8 mouse cellular contexts compared by ENCODE assay signal in genomic region chr2:30076959-30077358, GRCm38 (mm10). TPM values are rescaled to one million over a fixed set of nuclear protein-coding genes. Genes with fewer than 3 reads are reported as not detected.
DNase-seq lines count a peak whose midpoint lies in the region; ATAC-seq and TF ChIP-seq lines count a peak whose summit lies in the region.

No protein-coding gene starts in this region.

- peak; percentile 13; the same call in 1 of the 2 replicates for ATAC-seq in kidney, embryonic 15.5 days (replicated peaks; ENCODE audit: low FRiP score)
- ATAC-seq in embryonic facial prominence, embryonic 15.5 days (ENCODE audit: insufficient number of reproducible peaks, low FRiP score, low TSS enrichment, low read depth): peak; percentile 9; the same call in 1 of the 2 replicates
- ATAC-seq in intestine, postnatal 0 days: peak; percentile 33

- H3K36me3 ChIP-seq in kidney, embryonic 15.5 days: peaks cover 24% of the 10 kb centered on the region
- H3K36me3 ChIP-seq in embryonic facial prominence, embryonic 15.5 days: peaks cover 14% of the 10 kb centered on the region; the same call in 1 of the 2 replicates
- H3K36me3 ChIP-seq in intestine, postnatal 0 days (ENCODE audit: control insufficient read depth, insufficient read depth): peaks cover 4% of the 10 kb centered on the region; the same call in 1 of the 2 replicates
- H3K36me3 ChIP-seq in myocyte (ENCODE audit: control insufficient read depth, insufficient read depth): peaks cover 16% of the 10 kb centered on the region

- H3K4me1 ChIP-seq in kidney, embryonic 15.5 days: peaks cover 14% of the 10 kb centered on the region
- H3K4me1 ChIP-seq in embryonic facial prominence, embryonic 15.5 days: peaks cover 15% of the 10 kb centered on the region
- H3K4me1 ChIP-seq in intestine, postnatal 0 days (replicated peaks; ENCODE audit: control insufficient read depth, insufficient read depth, low read length): no peaks in the 10 kb centered on the region

- no peak overlapping the region for H3ac ChIP-seq in myocyte (ENCODE audit: control insufficient read depth, insufficient read length)

- no peaks in the 10 kb centered on the region for H3K27me3 ChIP-seq in kidney, embryonic 15.5 days
- no peaks in the 10 kb centered on the region for H3K27me3 ChIP-seq in embryonic facial prominence, embryonic 15.5 days
- no peaks in the 10 kb centered on the region for H3K27me3 ChIP-seq in intestine, postnatal 0 days (replicated peaks; ENCODE audit: control insufficient read depth, insufficient read depth, low read length)
- H3K27me3 ChIP-seq in myocyte (ENCODE audit: control insufficient read depth, insufficient read depth, insufficient read length): no peaks in the 10 kb centered on the region

- H3K4me3 ChIP-seq in kidney, embryonic 15.5 days (replicated peaks): peak overlapping the region; percentile 75
- peak overlapping the region; percentile 67 for H3K4me3 ChIP-seq in embryonic facial prominence, embryonic 15.5 days (replicated peaks)
- H3K4me3 ChIP-seq in intestine, postnatal 0 days (ENCODE audit: low read depth, low read length): no peak overlapping the region
- peak overlapping the region; percentile 25 for H3K4me3 ChIP-seq in myocyte

- 61% methylated on average over 6 of the region's 6 CpGs for WGBS in kidney, embryonic 15.5 days
- WGBS in embryonic facial prominence, embryonic 15.5 days: 62% methylated on average over 6 of the region's 6 CpGs
- WGBS in intestine, postnatal 0 days: 53% methylated on average over 6 of the region's 6 CpGs

- peak overlapping the region; percentile 97 for H3K4me2 ChIP-seq in kidney, embryonic 15.5 days
- peak overlapping the region; percentile 96 for H3K4me2 ChIP-seq in embryonic facial prominence, embryonic 15.5 days (replicated peaks)
- peak overlapping the region; percentile 91 for H3K4me2 ChIP-seq in intestine, postnatal 0 days (replicated peaks; ENCODE audit: low read depth)
- peak overlapping the region; percentile 84 for H3K4me2 ChIP-seq in myocyte (ENCODE audit: low read depth)

- no peak for DNase-seq in kidney, postnatal 25 days
- DNase-seq in thymus, postnatal 4 days: no peak
- DNase-seq in thymus, postnatal 36 days: no peak
- no peak for DNase-seq in gastrocnemius, adult 18-20 months (ENCODE audit: low spot score)

- TF ChIP-seq POLR2A in myocyte (IDR thresholded peaks at IDR 0.05; ENCODE audit: insufficient read length, low read depth): no peak

- no peaks in the 10 kb centered on the region for H3K9me3 ChIP-seq in kidney, embryonic 15.5 days (replicated peaks)
- H3K9me3 ChIP-seq in embryonic facial prominence, embryonic 15.5 days (replicated peaks): no peaks in the 10 kb centered on the region
- H3K9me3 ChIP-seq in intestine, postnatal 0 days (ENCODE audit: control insufficient read depth): no peaks in the 10 kb centered on the region

- peak overlapping the region; percentile 94 for H3K27ac ChIP-seq in kidney, embryonic 15.5 days
- peak overlapping the region; percentile 91; the same call in 1 of the 2 replicates for H3K27ac ChIP-seq in embryonic facial prominence, embryonic 15.5 days (replicated peaks)
- H3K27ac ChIP-seq in intestine, postnatal 0 days (ENCODE audit: low read depth, low read length): no peak overlapping the region

- TF ChIP-seq CTCF in intestine, postnatal 0 days (IDR thresholded peaks at IDR 0.05; ENCODE audit: low read depth): no peak

- no peaks in the 10 kb centered on the region for H3K79me2 ChIP-seq in myocyte (ENCODE audit: control insufficient read depth, insufficient read depth)

- no peak overlapping the region for H3K9ac ChIP-seq in kidney, embryonic 15.5 days
- no peak overlapping the region for H3K9ac ChIP-seq in embryonic facial prominence, embryonic 15.5 days
- H3K9ac ChIP-seq in intestine, postnatal 0 days (ENCODE audit: low read depth, low read length): peak overlapping the region; percentile 38; the same call in 1 of the 2 replicates

TF ChIP-seq in myocyte, 11 proteins besides CTCF, POLR2A, EP300 and RAD21:
- TF ChIP-seq USF1 (IDR thresholded peaks at IDR 0.05; ENCODE audit: low read depth) (no peak), MAX (IDR thresholded peaks at IDR 0.05; ENCODE audit: low read depth) (no peak), TCF12 (IDR thresholded peaks at IDR 0.05; ENCODE audit: insufficient read depth, poor library complexity, severe bottlenecking) (no peak), SRF (IDR thresholded peaks at IDR 0.05; ENCODE audit: control insufficient read depth, insufficient read length, low read depth) (no peak), POLR2AphosphoS2 (IDR thresholded peaks at IDR 0.05; ENCODE audit: insufficient read length, low read depth) (no peak)

RNA-seq across cellular contexts. Expression of gene Pkn3, which starts 0.5 kb away (rescaled TPM):
- 11.5 and 13.2 TPM in 2 replicates for polyA plus RNA-seq in kidney, embryonic 15.5 days (2015; fragmentation: Nextera tagmentation; extraction: Ambion mirVana)
- 8.2 and 9.5 TPM in 2 replicates for polyA plus RNA-seq in embryonic facial prominence, embryonic 15.5 days (2015; fragmentation: Nextera tagmentation; extraction: Ambion mirVana)
- 2.8 and 3.4 TPM in 2 replicates for polyA plus RNA-seq in intestine, postnatal 0 days (2015; fragmentation: Nextera tagmentation; extraction: Ambion mirVana)
- 4.3 TPM for polyA plus RNA-seq in myocyte (2012; fragmentation: generic; extraction: Trizol)
- 1 to 10 TPM; 2.5 to 3.9 TPM for total RNA-seq in gastrocnemius, adult 18-20 months (2021)

RNA-seq across cellular contexts. Expression of gene Zdhhc12, which starts 16.5 kb away (rescaled TPM):
- 35.2 and 37.7 TPM in 2 replicates for polyA plus RNA-seq in kidney, embryonic 15.5 days (2015; fragmentation: Nextera tagmentation; extraction: Ambion mirVana)
- 25.2 and 30.0 TPM in 2 replicates for polyA plus RNA-seq in embryonic facial prominence, embryonic 15.5 days (2015; fragmentation: Nextera tagmentation; extraction: Ambion mirVana)
- polyA plus RNA-seq in intestine, postnatal 0 days (2015; fragmentation: Nextera tagmentation; extraction: Ambion mirVana): 90.9 and 91.3 TPM in 2 replicates
- polyA plus RNA-seq in myocyte (2012; fragmentation: generic; extraction: Trizol): 20.8 TPM
- 1 to 10 TPM; 2.1 to 2.8 TPM for total RNA-seq in gastrocnemius, adult 18-20 months (2021)

RNA-seq across cellular contexts. Expression of gene Set, which starts 19.8 kb away (rescaled TPM):
- 486 and 529 TPM in 2 replicates for polyA plus RNA-seq in kidney, embryonic 15.5 days (2015; fragmentation: Nextera tagmentation; extraction: Ambion mirVana)
- polyA plus RNA-seq in embryonic facial prominence, embryonic 15.5 days (2015; fragmentation: Nextera tagmentation; extraction: Ambion mirVana): 351 and 370 TPM in 2 replicates
- polyA plus RNA-seq in intestine, postnatal 0 days (2015; fragmentation: Nextera tagmentation; extraction: Ambion mirVana): 174 and 180 TPM in 2 replicates
- 118 TPM for polyA plus RNA-seq in myocyte (2012; fragmentation: generic; extraction: Trizol)
- 100 to 1,000 TPM in 1 of 2 experiments, 10 to 100 TPM in 1; 87.1 to 104 TPM for total RNA-seq in gastrocnemius, adult 18-20 months (2021)

RNA-seq across cellular contexts. Expression of gene Wdr34, which starts 28.3 kb away (rescaled TPM):
- polyA plus RNA-seq in kidney, embryonic 15.5 days (2015; fragmentation: Nextera tagmentation; extraction: Ambion mirVana): 34.8 and 40.7 TPM in 2 replicates
- 45.5 and 46.9 TPM in 2 replicates for polyA plus RNA-seq in embryonic facial prominence, embryonic 15.5 days (2015; fragmentation: Nextera tagmentation; extraction: Ambion mirVana)
- polyA plus RNA-seq in intestine, postnatal 0 days (2015; fragmentation: Nextera tagmentation; extraction: Ambion mirVana): 4.9 and 5.9 TPM in 2 replicates
- 21.6 TPM for polyA plus RNA-seq in myocyte (2012; fragmentation: generic; extraction: Trizol)
- total RNA-seq in gastrocnemius, adult 18-20 months (2021): 1 to 10 TPM; 3.6 to 4.3 TPM

RNA-seq across cellular contexts. Expression of gene Zer1, which starts 47.4 kb away (rescaled TPM):
- polyA plus RNA-seq in kidney, embryonic 15.5 days (2015; fragmentation: Nextera tagmentation; extraction: Ambion mirVana): 7.2 and 8.6 TPM in 2 replicates
- 9.3 and 10.1 TPM in 2 replicates for polyA plus RNA-seq in embryonic facial prominence, embryonic 15.5 days (2015; fragmentation: Nextera tagmentation; extraction: Ambion mirVana)
- polyA plus RNA-seq in intestine, postnatal 0 days (2015; fragmentation: Nextera tagmentation; extraction: Ambion mirVana): 2.6 and 2.8 TPM in 2 replicates
- 13.1 TPM for polyA plus RNA-seq in myocyte (2012; fragmentation: generic; extraction: Trizol)
- 10 to 100 TPM; 23.5 to 24.1 TPM for total RNA-seq in gastrocnemius, adult 18-20 months (2021)
